Mouse (Mus musculus) thymus, adult 18-20 months (tissue): ENCODE data around the gene Lrfn3.

Experiments
- DNase-seq, 2 experiments: peaks; one replicate each; pipeline ENCODE4 v3.0.0; 2022; ENCODE audit warnings: mixed read lengths in 2 of 2

Lrfn3 gene

GRCm38 (mm10) chr7:30362652-30363343, at the start of gene Lrfn3:
Gene Lrfn3, minus strand, starts transcription at chr7:30362772.
- no peak for DNase-seq

DNA sequence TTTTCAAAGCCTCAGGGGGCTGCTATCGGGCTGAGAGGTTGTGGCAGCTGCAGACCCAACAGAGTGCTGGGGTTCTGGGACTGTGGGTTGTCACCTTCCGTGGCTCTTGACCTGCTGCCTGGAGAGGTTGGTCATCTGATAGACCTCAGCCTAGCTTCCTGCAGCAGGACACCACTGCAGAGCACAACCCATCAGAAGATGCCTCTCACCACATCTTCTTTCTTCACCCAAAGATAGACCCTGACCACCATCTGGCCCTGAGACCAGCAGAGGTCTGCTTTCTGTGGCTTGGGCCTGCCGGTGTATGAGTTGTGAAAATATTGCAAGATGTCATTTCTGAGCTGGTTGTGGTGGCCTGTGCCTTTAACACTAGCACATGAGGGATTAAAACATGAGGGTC, 48.5 kb upstream of the Lrfn3 start:
- DNase-seq: no peak

GRCm38 (mm10) chr7:30409789-30410188, 47.2 kb upstream of the Lrfn3 start:
- no peak for DNase-seq

DNA sequence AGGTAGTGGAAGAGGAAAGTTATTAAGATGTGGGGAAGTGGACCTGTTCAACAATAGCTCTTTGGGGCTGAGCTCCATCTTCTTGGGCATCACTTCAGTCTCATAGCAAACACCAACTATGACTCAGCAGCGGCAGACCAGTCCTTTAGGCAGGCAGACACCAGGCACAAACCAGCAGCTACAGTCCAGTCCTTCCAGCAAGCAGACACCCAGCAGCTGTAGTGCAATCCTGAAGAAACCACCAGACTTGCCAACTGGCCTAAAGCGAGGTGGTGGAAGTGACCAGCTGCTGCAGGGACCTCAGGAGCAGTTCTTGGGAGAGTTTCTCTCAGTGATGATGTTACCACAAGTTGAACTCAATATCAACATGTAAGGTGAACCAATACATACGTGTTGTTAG, 46.1 kb upstream of the Lrfn3 start:
- DNase-seq: no peak

DNA sequence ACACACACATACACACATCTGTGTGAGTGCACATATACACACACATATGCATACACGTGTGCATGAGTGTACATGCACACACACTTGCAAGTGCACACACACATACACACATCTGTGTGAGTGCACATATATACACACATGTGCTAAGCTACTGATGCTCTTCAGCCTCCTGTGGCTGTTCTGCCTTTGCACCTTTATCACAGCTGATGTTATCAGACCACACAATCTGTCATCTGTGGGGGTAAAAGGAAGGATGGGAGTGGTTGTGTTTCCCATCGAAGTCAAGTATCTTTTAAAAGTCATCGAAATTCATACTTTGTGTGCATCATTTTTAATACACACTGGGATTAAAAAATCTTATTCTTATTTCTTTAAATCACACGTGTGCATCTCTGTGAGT, 39.8 kb upstream of the Lrfn3 start:
- no peak for DNase-seq

- DNase-seq: no peak
Observed at GRCm38 (mm10) chr7:30399671-30400070, 37.1 kb upstream of the Lrfn3 start.

DNA sequence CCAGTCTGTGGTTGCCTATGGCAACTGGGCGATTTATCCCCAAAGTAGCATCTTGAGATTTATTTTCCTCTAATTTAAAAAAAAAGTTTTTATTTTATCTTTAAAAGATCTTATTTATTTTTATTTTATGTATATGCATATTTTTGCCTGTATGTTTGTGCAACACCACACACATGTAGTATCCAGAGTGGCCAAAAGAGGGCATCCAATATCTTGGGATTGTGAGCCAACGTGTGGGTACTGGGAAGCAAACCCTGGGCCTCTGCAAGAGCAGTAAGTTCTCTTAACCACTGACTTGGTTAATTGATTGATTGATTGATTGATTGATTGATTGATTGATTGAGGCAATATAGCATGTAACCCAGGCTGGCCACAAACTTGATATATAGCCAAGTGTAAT, 32.3 kb upstream of the Lrfn3 start:
- no peak for DNase-seq

- peak; percentile 56 to 80 for DNase-seq
Observed at GRCm38 (mm10) chr7:30394379-30394778, 31.8 kb upstream of the Lrfn3 start.

GRCm38 (mm10) chr7:30393631-30394030, 31.1 kb upstream of the Lrfn3 start:
- DNase-seq: peak; percentile 9 to 18

GRCm38 (mm10) chr7:30392746-30393520, 30.4 kb upstream of the Lrfn3 start:
- no peak for DNase-seq

DNA sequence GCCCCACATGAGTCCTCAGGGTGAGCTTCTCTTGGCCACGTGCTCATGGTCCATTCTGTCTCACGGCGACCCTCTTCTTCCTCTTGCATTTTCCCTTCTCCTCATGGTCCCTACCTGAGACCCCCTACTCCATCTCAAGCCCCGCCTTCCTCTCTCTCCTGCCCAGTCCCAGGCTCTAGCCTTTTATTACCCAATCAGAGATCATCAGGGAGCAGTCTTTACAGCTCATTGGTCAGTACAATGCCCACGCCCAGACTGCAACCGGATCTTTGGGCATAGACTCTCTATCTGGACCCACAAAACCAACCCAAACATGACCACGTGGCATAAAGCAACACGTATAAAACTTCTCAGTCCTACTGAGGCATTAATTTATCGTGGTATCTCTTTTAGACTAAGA, 21.5 kb upstream of the Lrfn3 start:
- DNase-seq: no peak

DNA sequence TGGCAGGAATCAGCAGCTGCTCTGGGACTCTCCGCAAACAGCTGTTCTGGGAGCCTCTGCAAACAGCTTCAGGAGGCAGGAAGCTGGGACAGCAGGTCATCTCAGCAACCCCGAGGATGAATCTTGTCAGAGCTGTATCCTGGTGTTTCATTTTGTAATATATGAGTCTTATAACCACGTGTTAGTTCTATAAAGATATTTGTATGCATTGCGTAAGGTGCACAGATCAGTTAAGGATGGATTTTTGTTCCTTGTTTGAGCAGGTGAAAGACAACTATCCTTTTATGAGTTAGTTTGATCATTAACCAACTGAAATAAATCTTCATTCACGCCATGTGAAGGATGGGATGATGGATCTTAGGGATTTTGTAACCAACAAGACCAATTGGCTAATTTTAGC, 17.5 kb upstream of the Lrfn3 start:
- DNase-seq: no peak

DNA sequence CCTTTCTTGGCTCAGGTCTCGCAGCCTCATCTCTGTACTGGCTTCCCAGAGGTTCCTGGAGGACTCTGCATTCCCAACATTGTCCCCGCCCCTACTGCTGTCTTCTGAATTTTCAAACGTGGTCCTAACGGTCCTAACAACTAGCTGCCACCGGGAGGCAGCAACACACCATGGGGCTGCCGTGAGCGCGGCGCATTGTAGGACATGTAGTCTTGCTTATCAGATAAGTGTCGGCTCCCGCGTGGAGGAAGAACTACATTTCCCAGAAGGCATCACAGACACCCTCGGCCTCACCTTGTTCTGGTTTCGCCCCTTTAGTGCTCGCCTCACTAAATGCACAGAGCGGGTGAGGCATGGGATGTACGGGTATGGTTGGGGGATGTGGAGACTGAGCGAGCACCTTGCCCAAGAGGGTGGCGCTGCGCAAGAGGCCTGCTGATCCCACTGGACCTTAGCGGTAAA, 11.0 kb upstream of the Lrfn3 start:
- DNase-seq: peak; percentile 86 to 93

- no peak for DNase-seq
Observed at GRCm38 (mm10) chr7:30367466-30367865, 4.9 kb upstream of the Lrfn3 start.

DNA sequence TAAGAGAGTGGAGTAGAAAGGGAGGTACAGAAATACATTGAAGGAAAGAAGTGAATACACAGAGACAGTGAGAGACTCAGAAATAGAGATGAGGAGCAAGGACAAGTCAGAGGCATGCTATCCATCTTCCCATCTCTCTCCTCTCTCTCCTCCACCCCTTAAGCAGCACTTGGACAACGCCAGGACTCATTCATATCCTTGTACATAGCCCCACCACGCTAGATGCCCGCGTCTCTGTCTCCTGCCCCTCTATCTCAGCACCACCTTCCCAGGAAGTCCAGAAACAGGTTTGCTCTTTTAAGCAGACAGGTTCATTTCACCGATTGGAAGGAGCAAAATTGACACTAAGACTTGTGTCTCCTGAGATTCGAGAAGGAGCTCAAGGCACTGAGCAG, 769 bp upstream of the Lrfn3 start:
- DNase-seq: no peak

GRCm38 (mm10) chr7:30360028-30360427, 2.5 kb downstream of the Lrfn3 start:
- no peak for DNase-seq

GRCm38 (mm10) chr7:30359276-30359865, 3.2 kb downstream of the Lrfn3 start:
- DNase-seq: no peak

DNA sequence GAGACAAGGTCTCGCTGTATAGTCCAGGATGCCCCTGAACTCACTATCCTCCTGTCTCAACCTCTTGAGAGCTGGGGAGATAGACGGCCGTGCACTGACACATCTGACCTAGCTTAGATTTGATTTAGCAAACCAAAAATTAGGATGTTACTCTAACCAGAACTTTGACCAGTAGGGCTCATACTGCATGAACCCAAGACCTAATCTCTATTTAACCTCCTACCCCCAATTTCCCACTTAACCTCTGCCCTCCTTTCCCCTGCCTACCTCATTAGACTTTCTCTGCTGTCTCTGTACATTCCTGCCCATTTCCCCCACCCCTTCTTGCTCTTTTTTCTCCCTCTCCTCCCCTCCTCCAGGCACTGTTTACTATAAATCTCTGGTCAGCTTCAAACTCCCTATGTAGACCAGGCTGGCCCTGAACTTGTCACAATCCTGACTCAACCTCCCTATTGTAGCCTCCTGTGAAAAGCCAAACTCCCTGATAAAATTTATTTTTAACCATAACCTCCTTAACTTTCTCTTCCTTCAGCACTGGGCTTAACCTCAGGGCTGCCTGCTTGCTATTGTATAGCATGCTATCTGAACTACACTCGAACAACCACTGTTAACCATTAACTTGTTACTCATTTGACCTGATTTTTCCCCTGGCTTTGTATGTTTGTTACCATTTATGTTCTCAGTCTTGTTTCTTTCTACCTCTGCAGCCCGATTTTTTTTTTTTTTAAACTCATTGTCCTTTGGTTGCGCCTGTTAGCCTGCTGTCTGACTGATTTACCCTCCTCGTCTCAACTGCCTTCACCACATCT, 4.0 kb downstream of the Lrfn3 start:
- DNase-seq: no peak

GRCm38 (mm10) chr7:30354059-30354458, 8.5 kb downstream of the Lrfn3 start:
- DNase-seq: no peak

GRCm38 (mm10) chr7:30353279-30353822, 9.2 kb downstream of the Lrfn3 start:
- no peak for DNase-seq

DNA sequence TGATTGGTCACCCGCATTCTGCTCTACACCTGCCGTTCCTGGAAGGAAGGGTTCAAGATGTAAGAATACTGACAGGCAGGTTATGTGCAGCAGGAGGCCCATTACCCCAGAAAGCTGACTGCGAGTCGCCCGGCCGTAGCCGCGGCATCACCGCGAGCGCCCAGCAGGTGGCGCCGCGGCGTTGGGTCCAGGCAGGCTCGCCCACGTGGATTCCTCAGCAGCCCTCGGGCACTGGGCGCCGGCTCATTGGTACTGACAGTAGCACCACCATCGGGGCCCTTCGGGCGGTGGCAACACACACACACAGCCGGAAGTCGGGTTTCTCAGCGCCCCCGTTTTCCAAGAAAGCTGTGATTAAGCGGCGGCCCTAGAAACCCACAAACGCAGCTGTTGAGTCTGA, 14.7 kb downstream of the Lrfn3 start:
- peak; percentile 28 to 36 for DNase-seq

DNA sequence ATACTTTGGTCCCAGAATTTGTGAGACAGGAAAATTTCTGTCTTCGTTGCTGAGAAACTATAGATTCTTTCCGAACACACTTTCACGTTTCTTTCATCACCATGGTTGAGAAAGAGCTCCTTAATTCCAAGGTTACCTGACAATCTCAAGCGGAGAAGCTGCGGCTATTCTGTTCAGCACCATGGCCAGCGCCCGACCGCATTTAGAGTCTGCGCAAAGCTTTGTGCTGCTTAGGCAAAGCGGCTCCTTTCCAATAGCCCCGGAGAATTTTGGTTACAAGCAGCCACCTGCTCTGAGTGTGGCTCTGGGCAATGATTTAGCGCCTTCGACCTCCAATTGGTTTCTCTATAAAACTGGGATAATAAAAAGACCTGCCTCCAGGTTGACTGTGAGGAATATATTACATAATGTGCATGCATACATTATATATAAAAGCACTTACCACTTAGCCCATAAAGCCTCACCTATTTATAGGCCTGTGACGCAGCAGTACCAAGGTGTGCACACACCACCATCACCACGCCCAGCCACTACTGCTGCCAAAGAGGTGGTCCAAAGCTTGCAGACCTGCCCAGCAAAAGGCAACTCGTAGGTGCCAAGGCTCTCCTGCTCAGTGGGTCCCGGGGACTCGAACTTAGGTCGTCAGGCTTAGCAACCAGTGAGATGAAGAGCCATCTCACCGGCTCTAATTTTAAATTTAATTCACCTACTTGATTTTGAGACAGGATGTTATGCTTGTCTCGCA, 15.8 kb downstream of the Lrfn3 start:
- DNase-seq: no peak
